Mouse (Mus musculus) forebrain, postnatal 0 days (tissue): Measurements from ENCODE around the gene Acot7. TPM values are rescaled to one million over a fixed set of nuclear protein-coding genes. Genes with fewer than 3 reads are reported as not detected.

Experiments used
- ATAC-seq: fragments of 200-750 bp; cut with Nextera tagmentation; 2 replicates; pipeline ENCODE4 v1.8.0; 2017; ENCODE audit warnings: mild to moderate bottlenecking, moderate library complexity
- DNase-seq: peaks from one replicate; pipeline ENCODE4 v3.0.0-alpha.2; 2015
- H3K27ac ChIP-seq: fragments of 300-500 bp; sonication (generic); 2 replicates; pipeline ENCODE4 v1.5.1; 2014; ENCODE audit warnings: low read depth, mild to moderate bottlenecking, antibody characterized with exemption, low read length, moderate library complexity, mixed read lengths
- H3K27me3 ChIP-seq: fragments of 300-500 bp; sonication (generic); 2 replicates; pipeline ENCODE4 v1.6.1; 2014; ENCODE audit warnings: mild to moderate bottlenecking, low read length, mixed read lengths; ENCODE audit not compliant: insufficient read depth
- H3K36me3 ChIP-seq: fragments of 300-500 bp; sonication (generic); 2 replicates; pipeline ENCODE4 v1.6.1; 2014; ENCODE audit warnings: mild to moderate bottlenecking, moderate library complexity; ENCODE audit not compliant: insufficient read depth
- H3K4me1 ChIP-seq: fragments of 300-500 bp; sonication (generic); 2 replicates; pipeline ENCODE4 v1.6.1; 2014; ENCODE audit warnings: antibody characterized with exemption; ENCODE audit not compliant: insufficient read depth
- H3K4me2 ChIP-seq: fragments of 300-500 bp; sonication (generic); 2 replicates; pipeline ENCODE4 v1.6.1; 2014; ENCODE audit warnings: low read depth, mild to moderate bottlenecking, moderate library complexity
- H3K4me3 ChIP-seq: fragments of 300-500 bp; sonication (generic); 2 replicates; pipeline ENCODE4 v1.5.1; 2014; ENCODE audit warnings: low read depth, low read length, mixed read lengths
- H3K9ac ChIP-seq: fragments of 300-500 bp; sonication (generic); 2 replicates; pipeline ENCODE4 v1.6.1; 2014; ENCODE audit warnings: mild to moderate bottlenecking
- H3K9me3 ChIP-seq: fragments of 300-500 bp; sonication (generic); 2 replicates; pipeline ENCODE4 v1.6.1; 2016; ENCODE audit warnings: low read length
- CTCF ChIP-seq: sonication (generic); IDR thresholded peaks from 2 replicates; pipeline ENCODE4 v1.5.1; 2016; ENCODE audit warnings: antibody characterized with exemption, control low read depth, low read depth
- WGBS: fragments of 180-500 bp; shearing (Covaris S2); extraction: QIAGEN DNeasy Blood & Tissue Kit; methylation state at CpG from one replicate; pipeline ENCODE4 v1.1.7; 2014; 5-methylcytosine and 5-hydroxymethylcytosine counted together
- polyA plus RNA-seq: library from polyadenylated mRNA; unstranded; fragments of >200 nt; fragmentation: Nextera tagmentation; extraction: Ambion mirVana; gene quantifications from 2 replicates; pipeline ENCODE4 v1.2.1, GENCODE M21; 2015
- total RNA-seq: library from RNA; depleted of rRNA; stranded (reverse); fragments of >200 nt; gene quantifications from 2 replicates; pipeline ENCODE4 v1.2.3, GENCODE M21; 2014

The Acot7 gene
- total and polyA plus RNA-seq, 2 experiments from 2014 or later, result 193 to 466 TPM

GRCm38 (mm10) chr4:152298836-152299235 is 120.9 kb downstream of the Acot7 start:
- WGBS, result 83% methylated on average over 14 of the region's 14 CpGs
- 0 out of 2 replicates have a peak overlapping the region, but pooled peaks have one; percentile 97 for H3K4me2 ChIP-seq
- H3K27me3 ChIP-seq, result peaks cover 14% of the 10 kb centered on the region
- no peak for ATAC-seq
- no peak overlapping the region for H3K27ac ChIP-seq
- no peak for TF ChIP-seq CTCF
- H3K9me3 ChIP-seq, result no peaks in the 10 kb centered on the region
- H3K36me3 ChIP-seq, result peaks cover 38% of the 10 kb centered on the region
- H3K4me1 ChIP-seq, result 0 out of 2 replicates have a peak, but pooled peaks cover 8% of the 10 kb centered on the region
- H3K9ac ChIP-seq, result peak overlapping the region; percentile 76; the same call in 1 of the 2 replicates
- DNase-seq, result no peak
- H3K4me3 ChIP-seq, result no peak overlapping the region

DNA sequence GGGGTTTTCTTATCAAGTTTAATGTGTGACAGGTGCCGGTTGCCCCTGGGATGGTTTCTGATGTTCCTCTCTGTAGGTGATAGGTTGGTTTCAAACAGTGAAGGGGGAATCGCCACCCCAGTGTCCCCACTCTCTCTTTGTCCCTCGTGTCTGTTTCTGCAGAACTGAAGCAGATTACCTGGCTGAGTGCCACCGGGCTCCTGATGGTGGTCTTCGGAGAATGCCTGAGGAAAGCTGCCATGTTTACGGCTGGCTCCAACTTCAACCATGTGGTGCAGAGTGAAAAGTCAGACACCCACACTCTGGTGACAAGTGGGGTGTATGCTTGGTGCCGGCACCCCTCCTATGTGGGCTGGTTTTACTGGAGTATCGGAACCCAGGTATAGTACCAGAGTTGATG is 122.4 kb downstream of the Acot7 start:
- no peak for TF ChIP-seq CTCF
- H3K36me3 ChIP-seq, result peaks cover 53% of the 10 kb centered on the region
- peaks cover 4% of the 10 kb centered on the region; the same call in 1 of the 2 replicates for H3K27me3 ChIP-seq
- H3K9ac ChIP-seq, result no peak overlapping the region
- H3K27ac ChIP-seq, result no peak overlapping the region
- no peak overlapping the region for H3K4me3 ChIP-seq
- DNase-seq (no peak), ATAC-seq (no peak)
- no peak overlapping the region for H3K4me2 ChIP-seq
- no peaks in the 10 kb centered on the region for H3K9me3 ChIP-seq
- 0 out of 2 replicates have a peak, but pooled peaks cover 8% of the 10 kb centered on the region for H3K4me1 ChIP-seq
- 63% methylated on average over 8 of the region's 8 CpGs for WGBS

DNA sequence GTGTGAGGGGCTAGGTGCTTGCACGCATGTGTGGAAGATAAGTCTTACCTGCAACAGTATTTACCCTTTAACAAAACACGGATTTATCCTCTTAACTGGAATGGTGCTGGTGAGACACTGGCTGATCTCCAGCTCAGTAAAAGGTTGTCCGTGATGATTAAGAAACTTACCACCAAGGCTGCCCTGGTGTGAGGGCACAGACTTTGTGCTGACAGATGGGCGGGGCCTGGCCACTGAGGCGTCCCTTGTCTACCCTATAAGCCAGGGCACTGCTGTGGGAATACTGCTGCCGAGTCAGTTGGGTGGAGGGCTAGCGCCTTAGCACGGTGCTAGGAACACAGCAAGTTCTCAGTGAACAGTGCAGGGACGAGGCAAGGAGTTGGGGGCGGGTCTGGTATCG is 124.1 kb downstream of the Acot7 start:
- 0 out of 2 replicates have a peak, but pooled peaks cover 8% of the 10 kb centered on the region for H3K4me1 ChIP-seq
- no peaks in the 10 kb centered on the region for H3K9me3 ChIP-seq
- 72% methylated on average over 11 of the region's 11 CpGs for WGBS
- no peak overlapping the region for H3K27ac ChIP-seq
- no peaks in the 10 kb centered on the region for H3K27me3 ChIP-seq
- H3K36me3 ChIP-seq, result peaks cover 53% of the 10 kb centered on the region
- no peak overlapping the region for H3K4me2 ChIP-seq
- ATAC-seq (no peak), DNase-seq (no peak)
- no peak overlapping the region for H3K4me3 ChIP-seq
- no peak overlapping the region for H3K9ac ChIP-seq
- no peak for TF ChIP-seq CTCF

DNA sequence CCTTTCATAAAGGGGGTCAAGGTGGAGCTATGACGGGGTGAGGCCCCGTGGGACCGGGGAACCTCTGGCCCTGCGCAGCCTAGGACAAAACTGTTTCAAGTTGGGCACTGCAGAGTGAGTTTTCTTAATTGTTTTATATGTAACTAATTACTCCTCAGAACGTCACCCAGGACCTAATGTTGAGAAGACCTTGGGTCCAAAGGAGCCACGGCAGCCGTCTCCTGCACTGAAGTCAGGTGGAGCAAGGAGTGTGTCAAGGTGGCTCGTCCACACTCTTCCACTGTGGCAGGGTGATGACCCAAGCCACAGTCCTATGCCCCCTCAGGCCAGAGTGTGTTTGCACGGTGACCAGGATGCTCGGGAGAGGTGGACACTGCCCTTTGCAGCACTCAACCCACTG is 125.2 kb downstream of the Acot7 start:
- 91% methylated on average over 10 of the region's 10 CpGs for WGBS
- H3K27ac ChIP-seq, result no peak overlapping the region
- no peak overlapping the region for H3K4me2 ChIP-seq
- DNase-seq (no peak), ATAC-seq (no peak)
- H3K4me3 ChIP-seq, result no peak overlapping the region
- no peaks in the 10 kb centered on the region for H3K9me3 ChIP-seq
- 0 out of 2 replicates have a peak, but pooled peaks cover 5% of the 10 kb centered on the region for H3K4me1 ChIP-seq
- no peaks in the 10 kb centered on the region for H3K27me3 ChIP-seq
- no peak for TF ChIP-seq CTCF
- peaks cover 53% of the 10 kb centered on the region for H3K36me3 ChIP-seq
- no peak overlapping the region for H3K9ac ChIP-seq

- Histone ChIP-seq H3K27me3 (no peaks in the 10 kb centered on the region), H3K9me3 (no peaks in the 10 kb centered on the region), H3K36me3 (peaks cover 54% of the 10 kb centered on the region), H3K27ac (no peak overlapping the region), H3K4me1 (no peaks in the 10 kb centered on the region), H3K4me3 (no peak overlapping the region), H3K4me2 (no peak overlapping the region), H3K9ac (no peak overlapping the region)
- no peak for DNase-seq
- no peak for TF ChIP-seq CTCF
- ATAC-seq, result no peak; the same call in 1 of the 2 replicates
- WGBS, result 82% methylated on average over 6 of the region's 6 CpGs
Measured at GRCm38 (mm10) chr4:152304685-152305084, 126.8 kb downstream of the Acot7 start.

- Histone ChIP-seq H3K27ac (no peak overlapping the region), H3K4me3 (no peak overlapping the region), H3K4me2 (no peak overlapping the region), H3K9ac (no peak overlapping the region), H3K4me1 (no peaks in the 10 kb centered on the region), H3K36me3 (peaks cover 42% of the 10 kb centered on the region), H3K9me3 (no peaks in the 10 kb centered on the region), H3K27me3 (peaks cover 2% of the 10 kb centered on the region; the same call in 1 of the 2 replicates)
- 77% methylated on average over 6 of the region's 6 CpGs for WGBS
- ATAC-seq (no peak), DNase-seq (no peak)
- TF ChIP-seq CTCF, result no peak
Measured at GRCm38 (mm10) chr4:152305991-152306390, 128.1 kb downstream of the Acot7 start.

- Histone ChIP-seq H3K9me3 (no peaks in the 10 kb centered on the region), H3K27ac (no peak overlapping the region), H3K4me1 (no peaks in the 10 kb centered on the region), H3K27me3 (peaks cover 18% of the 10 kb centered on the region), H3K4me3 (no peak overlapping the region), H3K36me3 (peaks cover 28% of the 10 kb centered on the region), H3K4me2 (no peak overlapping the region), H3K9ac (no peak overlapping the region)
- WGBS, result 88% methylated on average over 9 of the region's 9 CpGs
- DNase-seq, result no peak
- no peak for ATAC-seq
- TF ChIP-seq CTCF, result no peak
Measured at GRCm38 (mm10) chr4:152307542-152307941, 129.6 kb downstream of the Acot7 start.
